ENCODE assay signal across 8 mouse cellular contexts in genomic region chr15:83366933-83367552, GRCm38 (mm10). TPM values are rescaled to one million over a fixed set of nuclear protein-coding genes. Genes with fewer than 3 reads are reported as not detected.
DNase-seq lines count a peak whose midpoint lies in the region; ATAC-seq and TF ChIP-seq lines count a peak whose summit lies in the region.

No protein-coding gene starts in this region.

- no peaks in the 10 kb centered on the region for H3K9me3 ChIP-seq in ES-E14 (ENCODE audit: control insufficient read depth, insufficient read depth, low read depth, low read length)
- no peaks in the 10 kb centered on the region for H3K9me3 ChIP-seq in forebrain, embryonic 14.5 days (replicated peaks; ENCODE audit: control insufficient read depth, low read length)
- no peaks in the 10 kb centered on the region for H3K9me3 ChIP-seq in lung, embryonic 15.5 days

- intact Hi-C loops in heart, postnatal 36 days (cut with DNase I) = no loop called here

- peak; percentile 88 for DNase-seq in ES-E14 (ENCODE audit: low read depth, low spot score)
- DNase-seq in cerebellum, adult 11-12 months = peak; percentile 65
- peak; percentile 54 for DNase-seq in forebrain, embryonic 14.5 days (ENCODE audit: low spot score)
- DNase-seq in heart, postnatal 36 days = peak; percentile 61 to 62
- DNase-seq in layer of hippocampus, adult 2 months (ENCODE audit: low spot score in 2 of 2) = peak; percentile 40 to 56
- DNase-seq in thymus, adult 2 months = peak; percentile 16

- H3K4me1 ChIP-seq in ES-E14 (ENCODE audit: control insufficient read depth in 2 of 2, insufficient read depth in 2 of 2, low read length in 2 of 2, poor library complexity in 1 of 2) = no peaks in the 10 kb centered on the region
- no peaks in the 10 kb centered on the region for H3K4me1 ChIP-seq in forebrain, embryonic 14.5 days (ENCODE audit: control insufficient read depth, insufficient read depth, low read length)
- peaks cover 16% of the 10 kb centered on the region; the same call in 1 of the 2 replicates for H3K4me1 ChIP-seq in lung, embryonic 15.5 days
- peaks cover 8% of the 10 kb centered on the region for H3K4me1 ChIP-seq in olfactory bulb, adult 2 months (ENCODE audit: control insufficient read depth, insufficient read depth, low read length)
- H3K4me1 ChIP-seq in thymus, adult 2 months (replicated peaks; ENCODE audit: control insufficient read depth, insufficient read depth, low read length) = peaks cover 3% of the 10 kb centered on the region; the same call in 1 of the 2 replicates

- H3K9ac ChIP-seq in ES-E14 (ENCODE audit: insufficient read depth, low read depth, low read length, poor library complexity, severe bottlenecking) = peak overlapping the region; percentile 88
- H3K9ac ChIP-seq in forebrain, embryonic 14.5 days (ENCODE audit: low read length) = no peak overlapping the region
- H3K9ac ChIP-seq in lung, embryonic 15.5 days = peak overlapping the region; percentile 23; the same call in 1 of the 2 replicates

- H3K27ac ChIP-seq in ES-E14 (ENCODE audit: insufficient read depth, low read depth, low read length, poor library complexity, severe bottlenecking) = no peak overlapping the region
- no peak overlapping the region for H3K27ac ChIP-seq in forebrain, embryonic 14.5 days (ENCODE audit: low read depth, low read length)
- H3K27ac ChIP-seq in layer of hippocampus, adult 2 months = no peak overlapping the region
- H3K27ac ChIP-seq in lung, embryonic 15.5 days = 0 out of 2 replicates have a peak overlapping the region, but pooled peaks have one; percentile 69
- H3K27ac ChIP-seq in olfactory bulb, adult 2 months (ENCODE audit: insufficient read depth, low read depth, low read length) = no peak overlapping the region
- H3K27ac ChIP-seq in thymus, adult 2 months (ENCODE audit: control insufficient read depth, insufficient read depth, low read length) = no peak overlapping the region

- peaks cover 7% of the 10 kb centered on the region for H3K36me3 ChIP-seq in ES-E14 (ENCODE audit: control insufficient read depth, insufficient read depth, low read length, poor library complexity, severe bottlenecking)
- H3K36me3 ChIP-seq in forebrain, embryonic 14.5 days (ENCODE audit: control insufficient read depth, insufficient read depth, low read length) = no peaks in the 10 kb centered on the region
- no peaks in the 10 kb centered on the region for H3K36me3 ChIP-seq in lung, embryonic 15.5 days
- H3K36me3 ChIP-seq in thymus, adult 2 months (ENCODE audit: control insufficient read depth, insufficient read depth, low read length) = no peaks in the 10 kb centered on the region

- peak overlapping the region; percentile 42 for H3K4me2 ChIP-seq in forebrain, embryonic 14.5 days (ENCODE audit: low read length)
- H3K4me2 ChIP-seq in lung, embryonic 15.5 days = peak overlapping the region; percentile 78

- 32% methylated on average over 52 of the region's 58 CpGs for WGBS in forebrain, embryonic 14.5 days
- 13% methylated on average over 56 of the region's 58 CpGs for WGBS in lung, embryonic 15.5 days
- WGBS in olfactory bulb, adult 2 months = 20% methylated on average over 56 of the region's 58 CpGs
- 21% methylated on average over 58 of the region's 58 CpGs for WGBS in thymus, adult 2 months

- no peak for TF ChIP-seq CTCF in layer of hippocampus, adult 2 months (conservative IDR thresholded peaks at IDR 0.05)
- no peak for TF ChIP-seq CTCF in olfactory bulb, adult 2 months (IDR thresholded peaks at IDR 0.05; ENCODE audit: insufficient read depth, low read depth, low read length)
- no peak for TF ChIP-seq CTCF in thymus, adult 2 months (IDR thresholded peaks at IDR 0.05; ENCODE audit: borderline replicate concordance, control insufficient read depth, extremely low read depth, insufficient read depth, low read length, poor library complexity)

- peak overlapping the region; percentile 80 to 89 for H3K4me3 ChIP-seq in ES-E14 (ENCODE audit: insufficient read depth in 1 of 2, low read depth in 1 of 2, low read length in 2 of 2, poor library complexity in 1 of 2, severe bottlenecking in 1 of 2)
- peak overlapping the region; percentile 28 for H3K4me3 ChIP-seq in forebrain, embryonic 14.5 days (ENCODE audit: low read depth, low read length)
- peak overlapping the region; percentile 58 for H3K4me3 ChIP-seq in layer of hippocampus, adult 2 months
- peak overlapping the region; percentile 41 for H3K4me3 ChIP-seq in lung, embryonic 15.5 days
- peak overlapping the region; percentile 48 for H3K4me3 ChIP-seq in olfactory bulb, adult 2 months (ENCODE audit: insufficient read depth, low read depth, low read length)
- peak overlapping the region; percentile 19; the same call in 1 of the 2 replicates for H3K4me3 ChIP-seq in thymus, adult 2 months (ENCODE audit: control insufficient read depth, insufficient read depth, low read length)

- peak; percentile 52; the same call in 1 of the 2 replicates for ATAC-seq in forebrain, embryonic 14.5 days
- ATAC-seq in lung, embryonic 15.5 days (ENCODE audit: borderline replicate concordance, extremely low read depth, low FRiP score, low TSS enrichment) = peak; percentile 92

- in situ Hi-C loops in ES-E14 (cut with MboI; ENCODE audit: low sequenced_read_pairs in 2 of 2, unreplicated experiment in 2 of 2) = no loop called here

- H3K27me3 ChIP-seq in forebrain, embryonic 14.5 days (replicated peaks; ENCODE audit: control insufficient read depth, insufficient read depth, low read length) = no peaks in the 10 kb centered on the region
- H3K27me3 ChIP-seq in lung, embryonic 15.5 days = no peaks in the 10 kb centered on the region
- H3K27me3 ChIP-seq in thymus, adult 2 months (ENCODE audit: control insufficient read depth, insufficient read depth, low read length) = no peaks in the 10 kb centered on the region

- no peak for TF ChIP-seq POLR2A in olfactory bulb, adult 2 months (IDR thresholded peaks at IDR 0.05; ENCODE audit: insufficient read depth, low read depth, low read length)
- no peak for TF ChIP-seq POLR2A in thymus, adult 2 months (IDR thresholded peaks at IDR 0.05; ENCODE audit: control insufficient read depth, extremely low read depth, insufficient read depth, low read length, poor library complexity)

TF ChIP-seq in ES-E14, 5 proteins besides CTCF, POLR2A, EP300 and RAD21:
- TF ChIP-seq ZNF384 (IDR thresholded peaks at IDR 0.05; ENCODE audit: low read depth, low read length) (no peak), HCFC1 (IDR thresholded peaks at IDR 0.05; ENCODE audit: borderline replicate concordance, insufficient read depth, low read length) (peak; percentile 61; the same call in 1 of the 2 replicates), CHD2 (IDR thresholded peaks at IDR 0.05; ENCODE audit: low read depth, low read length) (no peak), MAFK (IDR thresholded peaks at IDR 0.05; ENCODE audit: insufficient read depth, low read depth, low read length) (no peak), ZC3H11A (IDR thresholded peaks at IDR 0.05; ENCODE audit: borderline replicate concordance, low read depth, low read length) (no peak)

RNA-seq across cellular contexts. Expression of gene Arfgap3, which starts 17.0 kb away (rescaled TPM):
- 10.8 and 13.5 TPM in 2 replicates for total RNA-seq in ES-E14 (2012; rRNA removed)
- 40.0 and 45.4 TPM in 2 replicates for polyA plus RNA-seq in forebrain, embryonic 14.5 days (2014; fragmentation: Nextera tagmentation; extraction: Ambion mirVana)
- total RNA-seq in heart, postnatal 36 days (2021) = 10 to 100 TPM; 11.0 to 12.2 TPM
- 10 to 100 TPM; 17.3 to 17.5 TPM for total RNA-seq in layer of hippocampus, adult 2 months (2021)
- polyA plus RNA-seq in lung, embryonic 15.5 days (2015; fragmentation: Nextera tagmentation; extraction: Ambion mirVana) = 38.3 and 43.9 TPM in 2 replicates
- not detected in 2 replicates for polyA plus RNA-seq in olfactory bulb, adult 2 months (2012; ENCODE audit: insufficient read depth, insufficient read length, low replicate concordance, missing spikeins)
- 15.0 and 23.0 TPM in 2 replicates for polyA plus RNA-seq in thymus, adult 2 months (2012; rRNA removed)

Comparison
In these comparisons a context has a peak if more than half of its experiments do, and no peak if none do; other contexts are left out.
1. DNase-seq: peak in every context shown above with its lines; median percentile 88 in ES-E14; 65 in cerebellum, adult 11-12 months; 62 in heart, postnatal 36 days; 54 in forebrain, embryonic 14.5 days; 48 in layer of hippocampus, adult 2 months; 16 in thymus, adult 2 months.
2. H3K4me3 ChIP-seq: peak in every context shown above with its lines; median percentile 84 in ES-E14; 58 in layer of hippocampus, adult 2 months; 48 in olfactory bulb, adult 2 months; 41 in lung, embryonic 15.5 days; 28 in forebrain, embryonic 14.5 days; 19 in thymus, adult 2 months.
3. RNA of gene Arfgap3, which starts 17.0 kb away (polyA plus RNA-seq): 38.3 to 43.9 TPM in lung, embryonic 15.5 days, 40.0 to 45.4 TPM in forebrain, embryonic 14.5 days and 15.0 to 23.0 TPM in thymus, adult 2 months; not detected in olfactory bulb, adult 2 months; every median in the first group is over 10 times any median in the second.